21 mouse cellular contexts compared by ENCODE assay signal in the genomic region with DNA sequence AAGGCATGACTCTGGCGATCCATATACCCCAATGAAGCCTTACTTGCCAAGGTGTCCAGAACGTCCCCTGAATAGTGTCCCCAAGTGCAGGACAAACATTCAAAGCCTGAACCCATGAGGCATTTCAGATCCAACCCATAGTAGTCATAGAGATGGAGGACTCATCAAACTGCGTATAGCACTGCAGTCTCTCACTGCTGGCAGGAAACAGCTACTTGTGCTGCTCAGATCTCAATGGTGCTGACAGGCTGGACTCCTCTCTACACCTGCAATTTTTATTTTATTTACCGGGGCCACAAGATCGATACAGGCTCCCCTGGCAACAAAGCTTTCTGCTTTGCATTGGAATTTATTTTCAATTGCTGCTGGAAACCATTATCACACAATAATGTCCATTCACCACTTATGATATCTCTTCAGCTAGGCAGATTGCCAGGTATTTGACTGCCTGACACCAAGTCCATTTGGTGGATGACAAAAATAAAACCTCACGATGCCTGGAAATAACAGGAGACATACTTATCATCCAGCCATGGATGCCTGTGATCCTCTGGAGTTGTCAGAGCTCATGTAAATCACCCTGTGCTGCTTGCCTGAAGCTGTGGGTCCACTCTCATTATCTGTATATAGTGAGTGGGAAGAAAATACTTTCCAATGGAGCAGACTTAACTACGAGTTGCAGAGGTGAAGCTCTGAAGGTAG.
DNase-seq lines count a peak whose midpoint lies in the region; ATAC-seq and TF ChIP-seq lines count a peak whose summit lies in the region.
"Had no signal": no experiment of that assay in that cellular context is flagged by ENCODE, and none has a peak within 500 bp of the region (broad histone marks: within the 10 kb centered on the region; RNA-seq: fewer than 3 reads in every experiment).

No protein-coding gene starts in this region.

- H3K4me1 ChIP-seq in heart, adult 2 months (ENCODE audit: control insufficient read depth, insufficient read depth, low read length) = no peaks in the 10 kb centered on the region; the same call in 1 of the 2 replicates
- H3K4me1 ChIP-seq in heart, embryonic 11.5 days (ENCODE audit: control insufficient read depth, insufficient read depth, low read length) = peaks cover 4% of the 10 kb centered on the region; the same call in 1 of the 2 replicates
- H3K4me1 ChIP-seq in heart, postnatal 0 days (ENCODE audit: control insufficient read depth, insufficient read depth) = peaks cover 10% of the 10 kb centered on the region; the same call in 1 of the 2 replicates
- H3K4me1 ChIP-seq: forebrain, embryonic 15.5 days; kidney, embryonic 15.5 days; limb, embryonic 12.5 days; megakaryocyte, embryonic 14.5 days had no signal

- intact Hi-C loops in heart, adult 2 months (cut with DNase I) = loop anchor here (5.0 kb wide), 1 partner anchor 66 kb away; no protein-coding TSS in a partner anchor
- intact Hi-C loops in heart, postnatal 25 days (cut with DNase I) = no loop called here

- TF ChIP-seq EP300 in heart, adult 2 months (IDR thresholded peaks at IDR 0.05; ENCODE audit: insufficient read depth, low read depth, low read length) = no peak
- TF ChIP-seq EP300 in heart, postnatal 0 days (IDR thresholded peaks at IDR 0.05; ENCODE audit: low read depth) = no peak

- H3K9me3 ChIP-seq in heart, embryonic 11.5 days (replicated peaks; ENCODE audit: control insufficient read depth, low read length) = no peaks in the 10 kb centered on the region
- no peaks in the 10 kb centered on the region for H3K9me3 ChIP-seq in heart, postnatal 0 days (replicated peaks; ENCODE audit: control insufficient read depth, low read length)
- H3K9me3 ChIP-seq: forebrain, embryonic 15.5 days; kidney, embryonic 15.5 days; limb, embryonic 12.5 days; megakaryocyte, embryonic 14.5 days; midbrain, embryonic 13.5 days had no signal

- no peak overlapping the region for H3K9ac ChIP-seq in heart, adult 2 months (ENCODE audit: low read depth, low read length)
- no peak overlapping the region for H3K9ac ChIP-seq in heart, embryonic 11.5 days (ENCODE audit: low read depth, low read length)
- H3K9ac ChIP-seq in heart, postnatal 0 days (replicated peaks; ENCODE audit: low read depth, low read length) = no peak overlapping the region
- H3K9ac ChIP-seq: forebrain, embryonic 15.5 days; kidney, embryonic 15.5 days; limb, embryonic 12.5 days; liver, postnatal 0 days; midbrain, embryonic 13.5 days had no signal

- ATAC-seq in heart, embryonic 11.5 days (replicated peaks; ENCODE audit: insufficient number of reproducible peaks, low FRiP score, low TSS enrichment) = no peak
- ATAC-seq in heart, postnatal 0 days (ENCODE audit: insufficient read depth, low read depth) = peak; percentile 55
- ATAC-seq: forebrain, embryonic 15.5 days; hindbrain, postnatal 0 days; liver, postnatal 0 days; midbrain, embryonic 13.5 days had no signal

- DNase-seq in heart, adult 2 months = peak; percentile 15 to 19
- no peak for DNase-seq in heart, postnatal 25 days (ENCODE audit: low spot score)
- peak; percentile 26 to 51 for DNase-seq in heart, adult 9 months (ENCODE audit: low spot score in 2 of 2)
- DNase-seq in heart, postnatal 0 days (ENCODE audit: low spot score) = peak; percentile 43
- no peak for DNase-seq in right cerebral cortex, postnatal 14 days
- DNase-seq in embryo, embryonic 10 days (ENCODE audit: low spot score) = no peak
- DNase-seq: adrenal gland, adult 8-10 months; gastrocnemius, postnatal 14 days; kidney, adult 11 months; kidney, postnatal 36 days; liver, postnatal 0 days; thymus, adult 18-20 months; thymus, postnatal 36 days had no signal

- H3K27me3 ChIP-seq in heart, adult 2 months (ENCODE audit: control insufficient read depth, insufficient read depth, low read length) = no peaks in the 10 kb centered on the region
- H3K27me3 ChIP-seq in heart, embryonic 11.5 days (ENCODE audit: control insufficient read depth, insufficient read depth, low read length) = no peaks in the 10 kb centered on the region
- no peaks in the 10 kb centered on the region for H3K27me3 ChIP-seq in heart, postnatal 0 days (ENCODE audit: control insufficient read depth, insufficient read depth, low read length)
- H3K27me3 ChIP-seq: forebrain, embryonic 15.5 days; kidney, embryonic 15.5 days; megakaryocyte, embryonic 14.5 days; midbrain, embryonic 13.5 days had no signal

- H3K4me3 ChIP-seq in heart, adult 2 months = no peak overlapping the region
- no peak overlapping the region for H3K4me3 ChIP-seq in heart, embryonic 11.5 days (ENCODE audit: low read depth, low read length)
- H3K4me3 ChIP-seq in heart, postnatal 0 days (ENCODE audit: low read depth, low read length) = no peak overlapping the region
- H3K4me3 ChIP-seq: forebrain, embryonic 15.5 days; kidney, embryonic 15.5 days; limb, embryonic 12.5 days; megakaryocyte, embryonic 14.5 days; midbrain, embryonic 13.5 days had no signal

- TF ChIP-seq CTCF in heart, adult 2 months (IDR thresholded peaks at IDR 0.05) = no peak
- TF ChIP-seq CTCF in heart, postnatal 0 days (IDR thresholded peaks at IDR 0.05; ENCODE audit: low read depth) = no peak

- H3K79me2 ChIP-seq in heart, adult 2 months (replicated peaks; ENCODE audit: control insufficient read depth, insufficient read depth, low read length) = no peaks in the 10 kb centered on the region

- peak overlapping the region; percentile 19 for H3K4me2 ChIP-seq in heart, embryonic 11.5 days
- H3K4me2 ChIP-seq in heart, postnatal 0 days (ENCODE audit: low read depth, low read length) = peak overlapping the region; percentile 33
- H3K4me2 ChIP-seq: forebrain, embryonic 15.5 days; kidney, embryonic 15.5 days; limb, embryonic 12.5 days; liver, embryonic 11.5 days; midbrain, embryonic 13.5 days had no signal

- no peaks in the 10 kb centered on the region; the same call in 1 of the 2 replicates for H3K36me3 ChIP-seq in heart, adult 2 months (ENCODE audit: control insufficient read depth, insufficient read depth, low read length)
- no peaks in the 10 kb centered on the region for H3K36me3 ChIP-seq in heart, embryonic 11.5 days (ENCODE audit: control insufficient read depth, insufficient read depth, low read length)
- no peaks in the 10 kb centered on the region for H3K36me3 ChIP-seq in heart, postnatal 0 days (replicated peaks; ENCODE audit: control insufficient read depth, insufficient read depth, low read length)
- H3K36me3 ChIP-seq: forebrain, embryonic 15.5 days; kidney, embryonic 15.5 days; limb, embryonic 12.5 days; midbrain, embryonic 13.5 days had no signal

- no peak for TF ChIP-seq POLR2A in heart, adult 2 months (IDR thresholded peaks at IDR 0.05; ENCODE audit: insufficient read depth, low read depth, low read length)

- 37% methylated on average over 7 of the region's 7 CpGs for WGBS in heart, adult 2 months
- 45% methylated on average over 7 of the region's 7 CpGs for WGBS in heart, embryonic 11.5 days (ENCODE audit: insufficient replicate concordance)
- WGBS in heart, postnatal 0 days = 26% methylated on average over 7 of the region's 7 CpGs

- peak overlapping the region; percentile 62 for H3K27ac ChIP-seq in heart, adult 2 months
- H3K27ac ChIP-seq in heart, embryonic 11.5 days (ENCODE audit: low read depth, low read length) = peak overlapping the region; percentile 67
- peak overlapping the region; percentile 19; the same call in 1 of the 2 replicates for H3K27ac ChIP-seq in heart, postnatal 0 days (ENCODE audit: low read depth)
- H3K27ac ChIP-seq: forebrain, embryonic 15.5 days; hindbrain, postnatal 0 days; kidney, embryonic 15.5 days; limb, embryonic 12.5 days; midbrain, embryonic 13.5 days had no signal

Comparison
In these comparisons a context has a peak if more than half of its experiments do, and no peak if none do; other contexts are left out.
1. DNase-seq: peak in heart, adult 2 months (2 of 2), heart, adult 9 months (2 of 2) and heart, postnatal 0 days (single experiment); none in heart, postnatal 25 days (single experiment), right cerebral cortex, postnatal 14 days (single experiment) and embryo, embryonic 10 days (single experiment).
2. Peak in every context shown above with its lines, with median percentiles within 50 percentile points of each other: H3K27ac ChIP-seq.